ENCODE assay signal across 1 mouse cellular context in the genomic region with DNA sequence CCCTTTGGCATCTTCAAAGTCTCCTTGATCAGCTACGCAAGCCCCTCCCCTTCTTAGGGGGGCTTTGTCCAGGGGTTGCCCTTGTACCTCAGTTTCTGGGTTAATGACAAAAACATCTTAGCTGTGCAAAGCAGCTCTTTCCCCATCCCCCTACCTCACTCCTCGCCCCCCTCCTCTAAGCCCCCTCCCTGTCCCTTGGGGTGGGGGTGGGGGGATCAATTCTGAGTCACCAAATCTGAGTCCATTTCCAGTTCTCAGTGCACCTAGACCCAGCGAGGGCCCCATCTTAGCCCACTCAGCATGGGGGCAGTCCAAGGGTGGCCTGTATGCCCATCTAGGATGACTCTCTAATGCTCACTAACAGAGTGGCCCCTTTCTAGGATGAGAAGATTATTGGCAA.
TF ChIP-seq lines count a peak whose summit lies in the region.

No protein-coding gene starts in this region.

TF ChIP-seq in MEL, 35 proteins besides CTCF, POLR2A, EP300 and RAD21 (continued from another document):
- TF ChIP-seq ZMIZ1 (IDR thresholded peaks at IDR 0.05; ENCODE audit: low read depth, low read length) (no peak), TAL1 (IDR thresholded peaks at IDR 0.05; ENCODE audit: low read length) (no peak), NELFE (IDR thresholded peaks at IDR 0.05; ENCODE audit: low read depth, low read length) (no peak), UBTF (IDR thresholded peaks at IDR 0.05; ENCODE audit: borderline replicate concordance, insufficient read depth, low read depth, low read length) (no peak), GATA1 (IDR thresholded peaks at IDR 0.05; ENCODE audit: low read depth, low read length) (no peak), HCFC1 (IDR thresholded peaks at IDR 0.05; ENCODE audit: low read depth, low read length) (no peak), NRF1 (IDR thresholded peaks at IDR 0.05; ENCODE audit: insufficient read depth, low read depth, low read length, poor library complexity, severe bottlenecking) (no peak), RCOR1 (IDR thresholded peaks at IDR 0.05; ENCODE audit: low read depth, low read length) (no peak), ZC3H11A (IDR thresholded peaks at IDR 0.05; ENCODE audit: low read depth, low read length) (no peak), USF2 (IDR thresholded peaks at IDR 0.05; ENCODE audit: borderline replicate concordance in 1 of 2, insufficient read depth in 1 of 2, low read depth in 1 of 2, low read length in 2 of 2) (no peak), ZNF384 (IDR thresholded peaks at IDR 0.05; ENCODE audit: low read depth, low read length) (no peak), CHD1 (IDR thresholded peaks at IDR 0.05; ENCODE audit: low read depth, low read length) (no peak), CHD2 (IDR thresholded peaks at IDR 0.05; ENCODE audit: low read length) (no peak)
